Mouse (Mus musculus) heart, postnatal 0 days (tissue): ENCODE data around the gene Nceh1.

ENCODE experiments used
- CTCF ChIP-seq: IDR thresholded peaks from 2 replicates; pipeline ENCODE4 v1.5.1; 2016; ENCODE audit warnings: antibody characterized with exemption, control low read depth, low read depth
- EP300 ChIP-seq: IDR thresholded peaks from 2 replicates; pipeline ENCODE4 v1.6.1; 2016; ENCODE audit warnings: antibody characterized with exemption, low read depth

DNA sequence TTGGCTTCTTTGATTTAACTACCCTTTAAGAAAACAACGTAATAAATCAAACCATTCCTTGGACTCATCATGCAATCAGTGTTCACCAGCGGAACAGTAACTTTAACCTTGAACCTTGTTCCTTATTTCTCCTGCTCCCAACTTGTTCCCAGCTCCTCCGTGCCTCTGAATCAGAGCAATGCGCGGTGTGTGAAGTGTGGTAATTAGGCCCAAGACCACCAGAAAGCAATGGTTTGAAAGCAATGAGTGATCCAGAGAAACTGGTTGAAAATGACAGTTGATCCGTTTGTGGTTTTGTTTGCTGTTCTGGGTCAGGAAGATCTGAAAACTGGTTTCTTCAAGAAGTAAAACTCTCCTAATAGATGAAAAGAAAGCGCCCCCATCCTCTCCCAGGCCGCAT, 3.1 kb upstream of the Nceh1 start:
- no peak for TF ChIP-seq CTCF
- TF ChIP-seq EP300: no peak
